Mouse (Mus musculus) limb, embryonic 12.5 days (tissue): ENCODE results near the gene Gbgt1. TPM values are rescaled to one million over a fixed set of nuclear protein-coding genes. Genes with fewer than 3 reads are reported as not detected.

Experiments
- ATAC-seq: fragments of 200-750 bp; cut with Nextera tagmentation; 2 replicates; pipeline ENCODE4 v1.8.0; 2017; ENCODE audit warnings: low read depth, moderate TSS enrichment; ENCODE audit not compliant: insufficient number of reproducible peaks, insufficient read depth, low FRiP score, low TSS enrichment
- H3K27ac ChIP-seq: fragments of 300-500 bp; sonication (generic); 2 replicates; pipeline ENCODE4 v1.5.1; 2016; ENCODE audit warnings: mild to moderate bottlenecking, moderate library complexity
- H3K27me3 ChIP-seq: fragments of 300-500 bp; sonication (generic); 2 replicates; pipeline ENCODE4 v1.6.1; 2016; ENCODE audit warnings: mild to moderate bottlenecking, moderate library complexity
- H3K36me3 ChIP-seq: fragments of 300-500 bp; sonication (generic); 2 replicates; pipeline ENCODE4 v1.6.1; 2016; ENCODE audit warnings: mild to moderate bottlenecking, moderate library complexity
- H3K4me1 ChIP-seq: fragments of 300-500 bp; sonication (generic); replicated peaks from 2 replicates; pipeline ENCODE4 v1.6.1; 2016
- H3K4me2 ChIP-seq: fragments of 300-500 bp; sonication (generic); 2 replicates; pipeline ENCODE4 v1.6.1; 2016; ENCODE audit warnings: mild to moderate bottlenecking, moderate library complexity
- H3K4me3 ChIP-seq: fragments of 300-500 bp; sonication (generic); replicated peaks from 2 replicates; pipeline ENCODE4 v1.5.1; 2016; ENCODE audit warnings: mild to moderate bottlenecking
- H3K9ac ChIP-seq: fragments of 300-500 bp; sonication (generic); replicated peaks from 2 replicates; pipeline ENCODE4 v1.6.1; 2016; ENCODE audit warnings: mild to moderate bottlenecking, moderate library complexity
- H3K9me3 ChIP-seq: fragments of 300-500 bp; sonication (generic); 2 replicates; pipeline ENCODE4 v1.6.1; 2016; ENCODE audit warnings: mild to moderate bottlenecking, moderate library complexity
- WGBS: fragments of 180-500 bp; shearing (Covaris S2); methylation state at CpG from one replicate; pipeline ENCODE4 v1.1.7; 2016; 5-methylcytosine and 5-hydroxymethylcytosine counted together
- polyA plus RNA-seq: library from polyadenylated mRNA; unstranded; fragments of >200 nt; fragmentation: Nextera tagmentation; extraction: Ambion mirVana; gene quantifications from 2 replicates; pipeline ENCODE4 v1.2.1, GENCODE M21; 2016

Gbgt1 gene
- polyA plus RNA-seq, 1 experiment from 2014 or later: 0.25 TPM

- no peak overlapping the region; the same call in 1 of the 2 replicates for H3K27ac ChIP-seq
- ATAC-seq: no peak
- WGBS: 74% methylated on average over 5 of the region's 5 CpGs
- no peaks in the 10 kb centered on the region for H3K27me3 ChIP-seq
- H3K36me3 ChIP-seq: peaks cover 20% of the 10 kb centered on the region; the same call in 1 of the 2 replicates
- no peak overlapping the region; the same call in 1 of the 2 replicates for H3K9ac ChIP-seq
- H3K9me3 ChIP-seq: no peaks in the 10 kb centered on the region
- no peak overlapping the region for H3K4me2 ChIP-seq
- H3K4me3 ChIP-seq: no peak overlapping the region
- H3K4me1 ChIP-seq: peaks cover 50% of the 10 kb centered on the region
Observed at GRCm38 (mm10) chr2:28520581-28520980, 23.9 kb downstream of the Gbgt1 start.

- Histone ChIP-seq H3K4me1 (peaks cover 60% of the 10 kb centered on the region), H3K27ac (0 out of 2 replicates have a peak overlapping the region, but pooled peaks have one; percentile 17), H3K36me3 (peaks cover 20% of the 10 kb centered on the region; the same call in 1 of the 2 replicates), H3K4me3 (no peak overlapping the region), H3K4me2 (no peak overlapping the region), H3K9ac (no peak overlapping the region), H3K27me3 (no peaks in the 10 kb centered on the region), H3K9me3 (no peaks in the 10 kb centered on the region)
- WGBS: 72% methylated on average over 6 of the region's 6 CpGs
- ATAC-seq: no peak
Observed at GRCm38 (mm10) chr2:28521571-28522151, 25.0 kb downstream of the Gbgt1 start.

- peaks cover 20% of the 10 kb centered on the region; the same call in 1 of the 2 replicates for H3K36me3 ChIP-seq
- H3K27ac ChIP-seq: 0 out of 2 replicates have a peak overlapping the region, but pooled peaks have one; percentile 17
- no peaks in the 10 kb centered on the region for H3K27me3 ChIP-seq
- no peak overlapping the region for H3K4me3 ChIP-seq
- H3K4me2 ChIP-seq: no peak overlapping the region
- H3K9ac ChIP-seq: no peak overlapping the region
- 73% methylated on average over 4 of the region's 4 CpGs for WGBS
- H3K4me1 ChIP-seq: peaks cover 63% of the 10 kb centered on the region
- no peaks in the 10 kb centered on the region for H3K9me3 ChIP-seq
- no peak for ATAC-seq
Observed at GRCm38 (mm10) chr2:28522166-28522565, 25.5 kb downstream of the Gbgt1 start.

- 11% methylated on average over 5 of the region's 5 CpGs for WGBS
- ATAC-seq: 0 out of 2 replicates have a peak, but pooled peaks have one; percentile 18
- Histone ChIP-seq H3K36me3 (peaks cover 14% of the 10 kb centered on the region; the same call in 1 of the 2 replicates), H3K4me3 (no peak overlapping the region), H3K9me3 (no peaks in the 10 kb centered on the region), H3K4me1 (peaks cover 58% of the 10 kb centered on the region), H3K27ac (peak overlapping the region; percentile 51; the same call in 1 of the 2 replicates), H3K27me3 (no peaks in the 10 kb centered on the region), H3K4me2 (no peak overlapping the region), H3K9ac (no peak overlapping the region)
Observed at GRCm38 (mm10) chr2:28523643-28524117, 27.0 kb downstream of the Gbgt1 start.

GRCm38 (mm10) chr2:28524406-28524805 is 27.7 kb downstream of the Gbgt1 start:
- H3K4me2 ChIP-seq: no peak overlapping the region
- H3K27me3 ChIP-seq: no peaks in the 10 kb centered on the region
- peak overlapping the region; percentile 35 for H3K27ac ChIP-seq
- peaks cover 65% of the 10 kb centered on the region for H3K4me1 ChIP-seq
- H3K9me3 ChIP-seq: no peaks in the 10 kb centered on the region
- H3K36me3 ChIP-seq: peaks cover 11% of the 10 kb centered on the region; the same call in 1 of the 2 replicates
- H3K9ac ChIP-seq: no peak overlapping the region
- no peak for ATAC-seq
- WGBS: 83% methylated on average over 10 of the region's 10 CpGs
- no peak overlapping the region for H3K4me3 ChIP-seq

- Histone ChIP-seq H3K27me3 (no peaks in the 10 kb centered on the region), H3K36me3 (peaks cover 10% of the 10 kb centered on the region; the same call in 1 of the 2 replicates), H3K4me2 (peak overlapping the region; percentile 17; the same call in 1 of the 2 replicates), H3K27ac (peak overlapping the region; percentile 79), H3K9ac (no peak overlapping the region; the same call in 1 of the 2 replicates), H3K4me1 (peaks cover 73% of the 10 kb centered on the region), H3K4me3 (no peak overlapping the region), H3K9me3 (no peaks in the 10 kb centered on the region)
- ATAC-seq: peak; percentile 23; the same call in 1 of the 2 replicates
- WGBS: 16% methylated on average over 11 of the region's 11 CpGs
Observed at GRCm38 (mm10) chr2:28525219-28525942, 28.7 kb downstream of the Gbgt1 start.

- Histone ChIP-seq H3K27ac (peak overlapping the region; percentile 79), H3K4me3 (no peak overlapping the region), H3K9me3 (no peaks in the 10 kb centered on the region), H3K4me2 (no peak overlapping the region), H3K36me3 (peaks cover 10% of the 10 kb centered on the region; the same call in 1 of the 2 replicates), H3K4me1 (peaks cover 71% of the 10 kb centered on the region), H3K27me3 (no peaks in the 10 kb centered on the region), H3K9ac (no peak overlapping the region; the same call in 1 of the 2 replicates)
- ATAC-seq: no peak
- 45% methylated on average over 12 of the region's 12 CpGs for WGBS
Observed at GRCm38 (mm10) chr2:28525943-28526876, 29.5 kb downstream of the Gbgt1 start.

- H3K4me2 ChIP-seq: no peak overlapping the region
- H3K9ac ChIP-seq: no peak overlapping the region
- peaks cover 75% of the 10 kb centered on the region for H3K4me1 ChIP-seq
- WGBS: 85% methylated on average over 20 of the region's 20 CpGs
- no peak overlapping the region for H3K27ac ChIP-seq
- H3K36me3 ChIP-seq: no peaks in the 10 kb centered on the region
- no peak for ATAC-seq
- no peaks in the 10 kb centered on the region for H3K27me3 ChIP-seq
- no peak overlapping the region for H3K4me3 ChIP-seq
- no peaks in the 10 kb centered on the region for H3K9me3 ChIP-seq
Observed at GRCm38 (mm10) chr2:28527436-28528353, 31.0 kb downstream of the Gbgt1 start.

GRCm38 (mm10) chr2:28528354-28528730 is 31.7 kb downstream of the Gbgt1 start:
- WGBS: 81% methylated on average over 7 of the region's 7 CpGs
- no peak overlapping the region for H3K27ac ChIP-seq
- H3K4me2 ChIP-seq: no peak overlapping the region
- H3K27me3 ChIP-seq: no peaks in the 10 kb centered on the region
- no peaks in the 10 kb centered on the region for H3K9me3 ChIP-seq
- no peaks in the 10 kb centered on the region for H3K36me3 ChIP-seq
- H3K4me1 ChIP-seq: peaks cover 80% of the 10 kb centered on the region
- H3K9ac ChIP-seq: no peak overlapping the region
- no peak overlapping the region for H3K4me3 ChIP-seq
- ATAC-seq: no peak

- Histone ChIP-seq H3K36me3 (no peaks in the 10 kb centered on the region), H3K4me2 (no peak overlapping the region), H3K27ac (peak overlapping the region; percentile 56), H3K4me3 (no peak overlapping the region), H3K27me3 (no peaks in the 10 kb centered on the region), H3K4me1 (peaks cover 85% of the 10 kb centered on the region), H3K9ac (0 out of 2 replicates have a peak overlapping the region, but pooled peaks have one; percentile 27), H3K9me3 (no peaks in the 10 kb centered on the region)
- 79% methylated on average over 4 of the region's 4 CpGs for WGBS
- no peak for ATAC-seq
Observed at GRCm38 (mm10) chr2:28529856-28530255, 33.2 kb downstream of the Gbgt1 start.
